Mouse (Mus musculus): ENCODE measurements around the gene Slc9a9. TPM values are rescaled to one million over a fixed set of nuclear protein-coding genes. Genes with fewer than 3 reads are reported as not detected.

The Slc9a9 gene
- polyA plus RNA-seq, 1 experiment from 2014 or later, result 1.2 TPM

GRCm38 (mm10) chr9:94670704-94671103 is 995 bp downstream of the Slc9a9 start:
- no peak overlapping the region for H3K9ac ChIP-seq (ENCODE audit: low read length)
- ATAC-seq (ENCODE audit: insufficient number of reproducible peaks, low FRiP score, low TSS enrichment, low read depth) (no peak), DNase-seq (ENCODE audit: low spot score) (no peak)
- H3K27me3 ChIP-seq (ENCODE audit: control insufficient read depth, insufficient read depth, low read length), result no peaks in the 10 kb centered on the region
- no peak overlapping the region for H3K4me3 ChIP-seq (ENCODE audit: low read depth, low read length)
- H3K4me2 ChIP-seq (ENCODE audit: low read depth, severe bottlenecking), result no peak overlapping the region
- no peaks in the 10 kb centered on the region for H3K36me3 ChIP-seq (ENCODE audit: control insufficient read depth, insufficient read depth, low read length)
- H3K27ac ChIP-seq (replicated peaks; ENCODE audit: low read depth, low read length), result no peak overlapping the region
- 0 out of 2 replicates have a peak, but pooled peaks cover 2% of the 10 kb centered on the region for H3K9me3 ChIP-seq (ENCODE audit: control insufficient read depth, low read length)
- H3K4me1 ChIP-seq (ENCODE audit: control insufficient read depth, insufficient read depth, low read length), result 0 out of 2 replicates have a peak, but pooled peaks cover 4% of the 10 kb centered on the region

- no peak overlapping the region for H3K27ac ChIP-seq (replicated peaks; ENCODE audit: low read depth, low read length)
- no peak overlapping the region for H3K9ac ChIP-seq (ENCODE audit: low read length)
- H3K9me3 ChIP-seq (ENCODE audit: control insufficient read depth, low read length), result no peaks in the 10 kb centered on the region
- H3K27me3 ChIP-seq (ENCODE audit: control insufficient read depth, insufficient read depth, low read length), result no peaks in the 10 kb centered on the region
- WGBS, result 85% methylated on average over 1 of the region's 1 CpGs
- no peak overlapping the region for H3K4me2 ChIP-seq (ENCODE audit: low read depth, severe bottlenecking)
- no peaks in the 10 kb centered on the region for H3K36me3 ChIP-seq (ENCODE audit: control insufficient read depth, insufficient read depth, low read length)
- H3K4me1 ChIP-seq (ENCODE audit: control insufficient read depth, insufficient read depth, low read length), result 0 out of 2 replicates have a peak, but pooled peaks cover 4% of the 10 kb centered on the region
- no peak overlapping the region for H3K4me3 ChIP-seq (ENCODE audit: low read depth, low read length)
- no peak for ATAC-seq (ENCODE audit: insufficient number of reproducible peaks, low FRiP score, low TSS enrichment, low read depth)
- DNase-seq (ENCODE audit: low spot score), result no peak
Measured at GRCm38 (mm10) chr9:94674704-94675103, 5.0 kb downstream of the Slc9a9 start.

DNA sequence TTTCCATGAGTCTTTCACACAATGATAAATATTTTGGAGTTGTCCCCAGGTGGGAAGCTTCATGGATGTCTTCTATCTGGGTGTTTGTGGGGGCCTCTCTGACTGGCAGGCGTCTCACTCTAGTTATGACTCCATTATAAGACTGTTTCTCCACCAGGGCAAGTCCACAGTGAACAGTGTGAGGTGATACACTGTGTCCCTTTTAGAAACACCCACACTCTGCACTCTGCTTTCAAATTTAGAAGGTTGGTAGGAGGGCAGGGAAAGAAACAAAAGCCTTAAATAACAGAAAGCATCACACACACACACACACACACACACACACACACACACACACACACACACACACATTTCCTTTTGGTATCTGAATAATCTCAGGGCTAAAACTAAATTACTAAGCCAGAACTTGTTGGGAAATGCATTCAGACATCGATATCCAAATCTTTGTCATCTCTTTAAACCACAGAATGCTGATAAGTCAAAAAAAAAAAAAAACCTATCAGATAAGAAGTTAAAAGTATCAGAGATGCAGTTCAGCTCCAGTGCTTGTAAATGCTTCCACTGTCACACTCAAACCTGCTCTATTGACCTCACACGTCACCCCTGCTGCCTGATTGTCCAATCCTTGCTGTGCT is 8.4 kb downstream of the Slc9a9 start:
- no peaks in the 10 kb centered on the region for H3K9me3 ChIP-seq (ENCODE audit: control insufficient read depth, low read length)
- no peak for ATAC-seq (ENCODE audit: insufficient number of reproducible peaks, low FRiP score, low TSS enrichment, low read depth)
- H3K4me2 ChIP-seq (ENCODE audit: low read depth, severe bottlenecking), result no peak overlapping the region
- H3K9ac ChIP-seq (ENCODE audit: low read length), result no peak overlapping the region
- no peak for DNase-seq (ENCODE audit: low spot score)
- H3K4me1 ChIP-seq (ENCODE audit: control insufficient read depth, insufficient read depth, low read length), result no peaks in the 10 kb centered on the region
- WGBS, result 79% methylated on average over 3 of the region's 3 CpGs
- no peaks in the 10 kb centered on the region for H3K36me3 ChIP-seq (ENCODE audit: control insufficient read depth, insufficient read depth, low read length)
- no peak overlapping the region for H3K4me3 ChIP-seq (ENCODE audit: low read depth, low read length)
- no peak overlapping the region for H3K27ac ChIP-seq (replicated peaks; ENCODE audit: low read depth, low read length)
- no peaks in the 10 kb centered on the region for H3K27me3 ChIP-seq (ENCODE audit: control insufficient read depth, insufficient read depth, low read length)

GRCm38 (mm10) chr9:94680468-94681094 is 10.9 kb downstream of the Slc9a9 start:
- ATAC-seq (ENCODE audit: insufficient number of reproducible peaks, low FRiP score, low TSS enrichment, low read depth), result no peak
- H3K36me3 ChIP-seq (ENCODE audit: control insufficient read depth, insufficient read depth, low read length), result no peaks in the 10 kb centered on the region
- no peaks in the 10 kb centered on the region for H3K4me1 ChIP-seq (ENCODE audit: control insufficient read depth, insufficient read depth, low read length)
- no peak overlapping the region for H3K9ac ChIP-seq (ENCODE audit: low read length)
- WGBS, result 83% methylated on average over 18 of the region's 18 CpGs
- H3K27me3 ChIP-seq (ENCODE audit: control insufficient read depth, insufficient read depth, low read length), result no peaks in the 10 kb centered on the region
- DNase-seq (ENCODE audit: low spot score), result no peak
- no peaks in the 10 kb centered on the region for H3K9me3 ChIP-seq (ENCODE audit: control insufficient read depth, low read length)
- H3K4me3 ChIP-seq (ENCODE audit: low read depth, low read length), result no peak overlapping the region
- no peak overlapping the region for H3K27ac ChIP-seq (replicated peaks; ENCODE audit: low read depth, low read length)
- no peak overlapping the region for H3K4me2 ChIP-seq (ENCODE audit: low read depth, severe bottlenecking)

- DNase-seq (ENCODE audit: low spot score), result no peak
- H3K9ac ChIP-seq (ENCODE audit: low read length), result no peak overlapping the region
- no peaks in the 10 kb centered on the region for H3K9me3 ChIP-seq (ENCODE audit: control insufficient read depth, low read length)
- no peak for ATAC-seq (ENCODE audit: insufficient number of reproducible peaks, low FRiP score, low TSS enrichment, low read depth)
- H3K27me3 ChIP-seq (ENCODE audit: control insufficient read depth, insufficient read depth, low read length), result no peaks in the 10 kb centered on the region
- H3K4me1 ChIP-seq (ENCODE audit: control insufficient read depth, insufficient read depth, low read length), result no peaks in the 10 kb centered on the region
- no peak overlapping the region for H3K4me2 ChIP-seq (ENCODE audit: low read depth, severe bottlenecking)
- 88% methylated on average over 8 of the region's 8 CpGs for WGBS
- no peak overlapping the region for H3K27ac ChIP-seq (replicated peaks; ENCODE audit: low read depth, low read length)
- H3K36me3 ChIP-seq (ENCODE audit: control insufficient read depth, insufficient read depth, low read length), result no peaks in the 10 kb centered on the region
- no peak overlapping the region for H3K4me3 ChIP-seq (ENCODE audit: low read depth, low read length)
Measured at GRCm38 (mm10) chr9:94681095-94681487, 11.4 kb downstream of the Slc9a9 start.

DNA sequence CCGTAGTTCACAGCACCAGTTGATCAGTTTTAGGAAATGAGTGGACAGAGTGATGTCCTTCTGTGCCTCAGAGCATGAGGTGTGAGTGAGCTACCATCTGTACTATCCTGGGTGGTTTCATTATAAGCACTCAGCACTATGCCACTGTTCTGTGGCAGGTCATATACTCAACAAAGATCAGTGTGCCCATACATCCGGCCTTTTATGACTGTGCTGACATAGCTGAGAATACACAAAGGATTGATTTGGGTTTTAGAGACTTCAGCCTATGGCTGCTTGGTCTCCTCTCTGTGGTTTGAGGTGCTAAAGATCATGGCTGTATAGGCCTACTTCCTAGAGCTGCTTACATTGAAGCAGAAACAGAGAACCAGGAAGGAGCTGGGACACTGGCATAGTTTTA is 12.6 kb downstream of the Slc9a9 start:
- Histone ChIP-seq H3K27me3 (ENCODE audit: control insufficient read depth, insufficient read depth, low read length) (no peaks in the 10 kb centered on the region), H3K36me3 (ENCODE audit: control insufficient read depth, insufficient read depth, low read length) (no peaks in the 10 kb centered on the region), H3K27ac (replicated peaks; ENCODE audit: low read depth, low read length) (no peak overlapping the region), H3K9me3 (ENCODE audit: control insufficient read depth, low read length) (no peaks in the 10 kb centered on the region), H3K4me2 (ENCODE audit: low read depth, severe bottlenecking) (no peak overlapping the region), H3K4me3 (ENCODE audit: low read depth, low read length) (no peak overlapping the region), H3K9ac (ENCODE audit: low read length) (no peak overlapping the region), H3K4me1 (ENCODE audit: control insufficient read depth, insufficient read depth, low read length) (no peaks in the 10 kb centered on the region)
- 79% methylated on average over 2 of the region's 2 CpGs for WGBS
- ATAC-seq (ENCODE audit: insufficient number of reproducible peaks, low FRiP score, low TSS enrichment, low read depth) (no peak), DNase-seq (ENCODE audit: low spot score) (no peak)

GRCm38 (mm10) chr9:94685640-94686039 is 15.9 kb downstream of the Slc9a9 start:
- no peak for DNase-seq (ENCODE audit: low spot score)
- ATAC-seq (ENCODE audit: insufficient number of reproducible peaks, low FRiP score, low TSS enrichment, low read depth), result no peak
- WGBS, result 85% methylated on average over 1 of the region's 1 CpGs
- no peaks in the 10 kb centered on the region for H3K36me3 ChIP-seq (ENCODE audit: control insufficient read depth, insufficient read depth, low read length)
- no peak overlapping the region for H3K4me2 ChIP-seq (ENCODE audit: low read depth, severe bottlenecking)
- H3K4me1 ChIP-seq (ENCODE audit: control insufficient read depth, insufficient read depth, low read length), result no peaks in the 10 kb centered on the region
- H3K4me3 ChIP-seq (ENCODE audit: low read depth, low read length), result no peak overlapping the region
- no peaks in the 10 kb centered on the region for H3K9me3 ChIP-seq (ENCODE audit: control insufficient read depth, low read length)
- no peak overlapping the region for H3K9ac ChIP-seq (ENCODE audit: low read length)
- no peaks in the 10 kb centered on the region for H3K27me3 ChIP-seq (ENCODE audit: control insufficient read depth, insufficient read depth, low read length)
- H3K27ac ChIP-seq (replicated peaks; ENCODE audit: low read depth, low read length), result no peak overlapping the region

DNA sequence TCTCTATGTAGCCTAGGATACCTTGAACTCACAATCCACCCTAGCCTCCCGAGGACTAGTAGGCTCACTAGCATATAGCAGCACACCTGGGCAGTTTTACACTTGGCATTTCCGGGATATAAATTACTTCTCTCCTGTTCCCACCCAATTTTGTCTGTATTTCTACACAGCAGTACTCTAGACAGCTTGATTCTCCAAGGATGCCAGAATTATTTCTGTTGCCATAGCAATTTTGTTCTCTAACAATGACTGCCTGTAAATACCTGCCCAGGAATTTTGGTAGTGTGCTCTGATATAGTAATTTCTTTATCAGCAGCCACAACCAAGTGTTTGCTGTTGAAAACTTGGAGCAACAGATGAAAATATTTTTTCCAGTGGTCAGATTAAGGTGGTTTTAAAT is 16.7 kb downstream of the Slc9a9 start:
- DNase-seq (ENCODE audit: low spot score) (no peak), ATAC-seq (ENCODE audit: insufficient number of reproducible peaks, low FRiP score, low TSS enrichment, low read depth) (no peak)
- H3K9me3 ChIP-seq (ENCODE audit: control insufficient read depth, low read length), result no peaks in the 10 kb centered on the region
- 80% methylated on average over 2 of the region's 2 CpGs for WGBS
- peaks cover 1% of the 10 kb centered on the region; the same call in 1 of the 2 replicates for H3K4me1 ChIP-seq (ENCODE audit: control insufficient read depth, insufficient read depth, low read length)
- H3K36me3 ChIP-seq (ENCODE audit: control insufficient read depth, insufficient read depth, low read length), result no peaks in the 10 kb centered on the region
- no peak overlapping the region for H3K4me3 ChIP-seq (ENCODE audit: low read depth, low read length)
- no peak overlapping the region for H3K4me2 ChIP-seq (ENCODE audit: low read depth, severe bottlenecking)
- no peaks in the 10 kb centered on the region for H3K27me3 ChIP-seq (ENCODE audit: control insufficient read depth, insufficient read depth, low read length)
- H3K27ac ChIP-seq (replicated peaks; ENCODE audit: low read depth, low read length), result no peak overlapping the region
- H3K9ac ChIP-seq (ENCODE audit: low read length), result no peak overlapping the region
